Mouse (Mus musculus) lung, adult 18-20 months (tissue): Measurements from ENCODE around the gene Dennd4a.

ENCODE experiments used
- DNase-seq, 2 experiments: peaks; one replicate each; pipeline ENCODE4 v3.0.0; 2022; ENCODE audit warnings: mixed read lengths in 2 of 2

Gene Dennd4a

GRCm38 (mm10) chr9:64790673-64791660 is 20.2 kb upstream of the Dennd4a start:
- DNase-seq = peak; percentile 46 to 56

DNA sequence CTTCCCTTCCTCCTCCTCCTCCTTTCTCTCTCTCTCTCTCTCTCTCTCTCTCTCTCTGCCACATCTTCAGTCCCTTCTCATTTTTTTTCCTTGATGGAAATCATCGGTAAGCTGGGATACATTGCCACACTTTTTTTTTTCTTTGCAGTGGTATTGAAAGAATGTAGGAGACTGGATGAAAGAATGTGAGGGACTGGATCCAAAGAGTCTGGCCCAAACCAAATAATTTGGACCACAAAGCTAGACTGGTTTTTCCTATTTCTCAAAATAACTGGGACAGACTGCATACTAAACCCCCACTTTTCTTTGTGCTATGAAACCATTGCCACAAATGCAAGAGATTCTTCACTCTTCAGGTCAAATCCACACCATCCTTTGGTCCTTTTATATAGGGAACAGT is 19.5 kb upstream of the Dennd4a start:
- no peak for DNase-seq

DNA sequence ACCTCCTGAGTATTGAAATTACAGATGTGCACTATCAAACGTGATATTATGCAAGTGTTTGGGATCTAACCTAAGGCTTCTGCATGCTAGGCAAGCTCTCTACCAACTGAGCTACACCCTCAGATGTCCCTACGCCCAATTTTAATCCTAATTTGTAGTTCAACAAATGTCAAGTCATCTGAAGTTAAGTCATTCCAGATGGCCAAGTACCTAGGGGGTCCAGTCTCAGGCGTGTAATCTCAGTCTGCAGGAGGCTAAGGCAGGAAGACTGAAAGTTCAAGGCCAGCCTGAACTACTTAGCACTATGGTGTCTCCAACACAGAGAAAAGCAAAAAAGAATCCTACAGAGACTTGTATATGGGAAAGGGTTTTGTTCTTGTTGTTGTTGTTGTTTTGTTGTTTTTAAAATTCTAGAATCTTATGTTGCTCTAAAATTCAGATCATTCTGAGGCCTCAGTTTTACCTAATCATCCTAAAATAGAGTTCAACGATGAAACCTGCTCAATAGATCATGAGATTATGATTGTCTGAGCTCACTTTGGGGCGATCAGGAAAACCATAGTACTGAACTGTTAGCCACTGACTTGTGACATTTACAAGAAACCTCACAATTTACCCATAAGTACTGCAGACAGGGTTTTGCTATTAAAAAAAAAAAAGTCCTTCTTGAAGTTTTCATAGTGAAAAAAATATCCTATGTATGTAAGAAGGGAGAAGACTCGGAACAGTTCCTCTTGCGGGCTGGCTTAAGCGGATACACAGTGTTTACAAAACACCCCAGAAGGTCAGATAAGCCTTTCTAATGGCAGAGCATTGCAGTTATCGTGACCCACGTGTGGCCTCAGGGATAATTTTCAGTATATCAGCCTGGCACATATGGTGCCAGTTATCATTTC is 18.5 kb upstream of the Dennd4a start:
- no peak for DNase-seq

- DNase-seq = no peak
Measured at GRCm38 (mm10) chr9:64793275-64793590, 17.9 kb upstream of the Dennd4a start.

DNA sequence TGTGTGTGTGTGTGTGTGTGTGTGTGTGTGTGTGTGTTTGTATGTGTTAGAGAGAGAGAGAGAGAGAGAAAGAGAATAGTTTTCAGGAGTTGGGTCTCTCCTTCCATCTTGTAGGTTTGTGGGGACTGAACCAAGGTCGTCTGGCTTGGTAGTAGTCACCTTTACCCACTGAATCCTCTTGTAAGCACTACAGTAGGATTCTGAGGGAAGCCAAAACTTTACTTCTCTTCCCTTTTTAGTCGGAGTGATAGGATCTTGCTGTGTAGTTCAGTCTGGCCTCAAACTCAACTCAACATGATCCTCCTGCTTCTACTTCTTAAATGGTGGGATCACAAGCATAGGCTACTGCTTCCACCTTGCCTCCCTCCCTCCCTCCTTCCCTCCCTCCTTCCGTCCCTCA is 17.3 kb upstream of the Dennd4a start:
- no peak for DNase-seq

GRCm38 (mm10) chr9:64794448-64795420 is 16.4 kb upstream of the Dennd4a start:
- peak; percentile 60 to 65 for DNase-seq

- no peak for DNase-seq
Measured at GRCm38 (mm10) chr9:64795846-64796615, 15.1 kb upstream of the Dennd4a start.

- no peak for DNase-seq
Measured at GRCm38 (mm10) chr9:64797392-64797791, 13.7 kb upstream of the Dennd4a start.

- no peak for DNase-seq
Measured at GRCm38 (mm10) chr9:64798099-64798498, 13.0 kb upstream of the Dennd4a start.

DNA sequence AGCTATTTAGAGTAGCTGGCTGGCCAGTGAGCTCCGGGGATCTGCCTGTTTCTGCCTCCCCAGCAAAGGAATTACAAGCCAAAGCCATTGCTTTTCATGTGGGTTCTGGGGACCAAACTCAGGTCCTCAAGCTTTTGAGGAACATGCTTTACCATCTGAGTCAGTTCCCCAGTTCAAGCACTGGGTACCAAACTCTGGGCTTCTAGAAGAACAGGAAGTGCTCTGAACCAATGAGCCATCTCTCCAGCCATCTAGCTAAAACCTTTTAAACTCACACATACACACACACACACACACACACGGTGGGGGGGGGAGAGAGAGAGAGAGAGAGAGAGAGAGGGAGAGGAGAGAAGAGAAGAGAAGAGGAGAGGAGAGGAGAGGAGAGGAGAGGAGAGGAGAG is 12.3 kb upstream of the Dennd4a start:
- DNase-seq = no peak

- no peak for DNase-seq
Measured at GRCm38 (mm10) chr9:64799504-64799903, 11.6 kb upstream of the Dennd4a start.

GRCm38 (mm10) chr9:64802561-64802960 is 8.6 kb upstream of the Dennd4a start:
- no peak for DNase-seq

- DNase-seq = no peak
Measured at GRCm38 (mm10) chr9:64803373-64804214, 7.5 kb upstream of the Dennd4a start.

DNA sequence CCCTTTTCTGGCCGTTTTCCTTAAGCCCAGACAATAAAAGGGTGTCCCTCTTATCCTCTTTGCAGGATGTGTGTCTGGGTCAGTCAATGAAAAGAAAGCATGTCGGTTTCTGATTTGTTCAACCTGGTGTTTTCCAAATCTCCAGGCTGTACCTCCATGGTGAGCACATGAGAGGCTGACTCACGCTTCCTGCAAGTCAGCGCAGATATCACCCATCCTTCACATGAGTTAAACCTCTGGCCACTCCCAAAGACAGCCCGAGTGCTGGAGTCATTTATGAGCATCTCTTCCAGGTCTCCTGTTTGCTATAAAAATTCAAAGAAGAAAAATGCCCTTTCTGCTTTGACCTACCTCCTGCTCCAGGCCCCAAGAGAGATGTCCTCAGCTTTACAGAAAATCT is 5.3 kb upstream of the Dennd4a start:
- no peak for DNase-seq

DNA sequence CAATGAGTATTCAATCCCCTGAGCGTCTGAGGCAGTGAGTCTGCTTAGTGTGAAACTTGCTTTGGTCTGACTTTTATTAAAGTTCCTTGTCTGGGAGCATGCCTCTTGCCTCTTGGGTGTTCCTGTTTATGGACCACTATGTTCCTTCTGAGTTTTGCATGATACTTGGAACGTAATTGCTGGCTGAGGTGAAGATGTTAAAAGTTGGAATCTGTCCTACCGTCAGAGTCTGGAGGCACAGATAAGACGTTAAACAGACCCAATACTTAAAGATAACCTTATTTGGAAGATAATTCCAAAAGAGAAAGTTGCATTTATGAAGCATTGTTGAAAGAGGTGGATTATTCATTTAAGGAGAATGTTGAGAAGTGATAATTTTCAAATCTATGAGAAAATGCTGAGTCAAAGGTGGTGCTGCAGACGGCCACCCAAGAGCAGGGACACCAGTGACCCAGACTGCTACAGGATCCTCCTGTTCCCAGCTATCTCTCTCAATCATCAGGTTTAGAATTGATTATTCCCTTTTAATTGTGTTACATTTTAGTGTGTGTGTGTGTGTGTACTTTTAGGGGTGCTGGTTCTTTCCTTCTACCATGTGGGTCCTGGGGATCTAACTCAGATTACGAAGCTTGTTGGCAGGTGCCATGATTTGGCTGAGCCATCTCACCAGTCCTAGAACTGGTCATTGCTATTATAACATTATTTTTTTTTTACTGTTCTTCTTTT is 4.6 kb upstream of the Dennd4a start:
- no peak for DNase-seq

DNA sequence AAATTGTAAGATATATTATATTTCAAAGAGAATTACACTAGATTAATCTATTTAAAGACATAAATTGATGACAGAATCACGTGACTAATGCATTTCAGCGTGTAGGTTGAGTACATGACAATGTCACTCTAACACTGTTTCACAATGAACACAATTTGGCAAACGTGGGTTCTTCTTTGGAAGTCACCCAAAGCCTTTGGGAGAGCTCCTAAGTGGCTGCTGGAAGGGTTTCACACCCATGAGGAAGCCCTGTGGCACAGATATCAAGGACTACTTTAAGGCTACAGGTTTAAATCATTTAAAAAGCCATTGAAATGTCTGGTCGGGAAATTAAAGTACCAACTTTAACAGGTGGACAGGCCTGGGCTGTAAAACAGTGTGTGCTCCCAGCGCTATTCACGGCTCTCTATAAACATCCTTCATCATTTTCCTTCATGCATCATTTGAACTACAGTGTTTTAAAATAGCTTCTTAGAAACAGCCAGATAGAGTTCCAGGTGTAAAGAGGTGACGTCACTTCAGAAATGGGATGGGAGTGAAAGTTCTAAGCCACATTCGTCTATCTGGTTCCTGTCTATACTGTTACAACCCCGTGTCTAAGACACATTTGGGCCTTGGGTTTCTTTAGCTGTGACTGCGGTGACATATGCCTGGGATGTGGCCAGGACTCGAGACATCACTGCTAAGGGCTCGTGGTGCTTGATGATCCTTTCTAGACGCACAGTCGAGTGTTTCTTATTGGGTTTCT is 3.9 kb upstream of the Dennd4a start:
- DNase-seq = no peak

- no peak for DNase-seq
Measured at GRCm38 (mm10) chr9:64809851-64810250, 1.3 kb upstream of the Dennd4a start.

GRCm38 (mm10) chr9:64811538-64812474 is 666 bp downstream of the Dennd4a start:
- peak; percentile 46 to 53 for DNase-seq
